Mouse (Mus musculus) stomach, postnatal 0 days (tissue): ENCODE measurements around the gene Pirt. TPM values are rescaled to one million over a fixed set of nuclear protein-coding genes. Genes with fewer than 3 reads are reported as not detected.
A peak's percentile ranks its signal among the peaks of the same experiment; 100 is the strongest.

Experiments used
- ATAC-seq: fragments of 200-750 bp; cut with Nextera tagmentation; 2 replicates; pipeline ENCODE4 v1.8.0; 2017; ENCODE audit not compliant: low FRiP score, low TSS enrichment
- DNase-seq: peaks from one replicate; pipeline ENCODE4 v3.0.0-alpha.2; 2016; ENCODE audit warnings: low spot score
- H3K27ac ChIP-seq: fragments of 300-500 bp; sonication (generic); replicated peaks from 2 replicates; pipeline ENCODE4 v1.5.1; 2014; ENCODE audit warnings: mild to moderate bottlenecking, control low read depth
- H3K27me3 ChIP-seq: fragments of 300-500 bp; sonication (generic); 2 replicates; pipeline ENCODE4 v1.6.1; 2014; ENCODE audit warnings: low read length; ENCODE audit not compliant: control insufficient read depth, insufficient read depth
- H3K36me3 ChIP-seq: fragments of 300-500 bp; sonication (generic); 2 replicates; pipeline ENCODE4 v1.6.1; 2014; ENCODE audit warnings: low read length, mixed read lengths; ENCODE audit not compliant: control insufficient read depth, insufficient read depth
- H3K4me1 ChIP-seq: fragments of 300-500 bp; sonication (generic); replicated peaks from 2 replicates; pipeline ENCODE4 v1.6.1; 2014; ENCODE audit warnings: antibody characterized with exemption; ENCODE audit not compliant: control insufficient read depth, insufficient read depth
- H3K4me2 ChIP-seq: fragments of 300-500 bp; sonication (generic); replicated peaks from 2 replicates; pipeline ENCODE4 v1.6.1; 2014; ENCODE audit warnings: low read depth, mild to moderate bottlenecking, control low read depth, moderate library complexity
- H3K4me3 ChIP-seq: fragments of 300-500 bp; sonication (generic); 2 replicates; pipeline ENCODE4 v1.5.1; 2014; ENCODE audit warnings: low read depth, low read length, control low read depth
- H3K9ac ChIP-seq: fragments of 300-500 bp; sonication (generic); 2 replicates; pipeline ENCODE4 v1.6.1; 2014; ENCODE audit warnings: mild to moderate bottlenecking, low read length, control low read depth, mixed read lengths
- H3K9me3 ChIP-seq: fragments of 300-500 bp; sonication (generic); 2 replicates; pipeline ENCODE4 v1.6.1; 2016; ENCODE audit warnings: low read length; ENCODE audit not compliant: control insufficient read depth
- CTCF ChIP-seq: IDR thresholded peaks from 2 replicates; pipeline ENCODE4 v1.5.1; 2016; ENCODE audit warnings: antibody characterized with exemption, low read depth, mild to moderate bottlenecking, moderate library complexity
- EP300 ChIP-seq: optimal IDR thresholded peaks from 2 replicates; pipeline ENCODE3; 2016; ENCODE audit warnings: antibody characterized with exemption
- WGBS: fragments of 180-500 bp; shearing (Covaris S2); extraction: QIAGEN DNeasy Blood & Tissue Kit; methylation state at CpG from one replicate; pipeline ENCODE4 v1.1.7; 2014; 5-methylcytosine and 5-hydroxymethylcytosine counted together
- polyA plus RNA-seq: library from polyadenylated mRNA; unstranded; fragments of >200 nt; fragmentation: Nextera tagmentation; extraction: Ambion mirVana; gene quantifications from 2 replicates; pipeline ENCODE4 v1.2.1, GENCODE M21; 2015

The Pirt gene
- polyA plus RNA-seq, 1 experiment from 2014 or later: 5.6 TPM

DNA sequence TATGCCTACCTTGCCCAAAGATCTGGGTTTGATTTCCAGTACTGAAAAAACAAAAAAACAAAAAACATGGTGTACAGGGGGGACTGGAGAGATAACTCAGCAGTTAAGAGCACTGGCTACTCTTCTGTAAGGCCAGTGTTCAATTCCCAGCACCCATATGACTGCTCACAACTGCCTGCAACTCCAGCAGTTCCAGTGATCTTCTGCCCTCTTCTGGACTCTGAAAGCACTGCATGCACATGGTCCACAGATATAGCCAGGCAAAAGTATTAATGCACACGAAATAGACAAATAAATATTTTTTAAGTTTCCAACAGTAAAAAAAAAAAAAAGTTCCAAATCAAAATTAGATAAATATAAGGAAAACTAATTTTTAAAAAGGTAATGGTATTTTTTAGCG lies 13.0 kb upstream of the Pirt start:
- TF ChIP-seq EP300: no peak
- TF ChIP-seq CTCF: 0 out of 2 replicates have a peak, but pooled peaks have one; percentile 23
- Histone ChIP-seq H3K36me3 (no peaks in the 10 kb centered on the region), H3K9ac (no peak overlapping the region), H3K4me2 (no peak overlapping the region), H3K27me3 (no peaks in the 10 kb centered on the region), H3K27ac (no peak overlapping the region), H3K4me3 (no peak overlapping the region), H3K9me3 (no peaks in the 10 kb centered on the region), H3K4me1 (no peaks in the 10 kb centered on the region)
- 87% methylated on average over 2 of the region's 2 CpGs for WGBS
- DNase-seq (no peak), ATAC-seq (no peak)

DNA sequence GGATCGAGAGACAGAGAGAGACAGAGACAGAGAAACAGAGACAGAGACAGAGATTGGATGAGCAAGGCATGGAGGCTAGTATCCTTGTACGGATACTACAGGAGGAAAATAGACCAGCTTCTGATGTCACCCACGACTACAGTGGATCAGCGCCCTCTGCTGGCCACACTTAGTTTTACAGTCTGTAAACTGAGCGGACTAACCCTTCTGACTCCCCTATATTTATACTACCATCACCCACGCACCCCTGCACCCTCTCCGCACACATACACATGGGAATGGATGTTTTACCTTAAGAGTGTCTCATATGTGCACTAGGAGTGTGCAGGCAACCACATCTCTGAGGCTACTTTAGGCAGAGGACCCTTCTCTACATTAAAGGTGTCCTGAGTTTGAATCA lies 12.4 kb upstream of the Pirt start:
- no peaks in the 10 kb centered on the region for H3K9me3 ChIP-seq
- no peak overlapping the region for H3K4me3 ChIP-seq
- no peaks in the 10 kb centered on the region for H3K4me1 ChIP-seq
- H3K36me3 ChIP-seq: no peaks in the 10 kb centered on the region
- ATAC-seq (no peak), DNase-seq (peak; percentile 74)
- no peak overlapping the region for H3K9ac ChIP-seq
- no peak overlapping the region for H3K4me2 ChIP-seq
- 18% methylated on average over 7 of the region's 7 CpGs for WGBS
- no peak overlapping the region for H3K27ac ChIP-seq
- no peak for TF ChIP-seq EP300
- TF ChIP-seq CTCF: peak; percentile 85
- H3K27me3 ChIP-seq: no peaks in the 10 kb centered on the region

DNA sequence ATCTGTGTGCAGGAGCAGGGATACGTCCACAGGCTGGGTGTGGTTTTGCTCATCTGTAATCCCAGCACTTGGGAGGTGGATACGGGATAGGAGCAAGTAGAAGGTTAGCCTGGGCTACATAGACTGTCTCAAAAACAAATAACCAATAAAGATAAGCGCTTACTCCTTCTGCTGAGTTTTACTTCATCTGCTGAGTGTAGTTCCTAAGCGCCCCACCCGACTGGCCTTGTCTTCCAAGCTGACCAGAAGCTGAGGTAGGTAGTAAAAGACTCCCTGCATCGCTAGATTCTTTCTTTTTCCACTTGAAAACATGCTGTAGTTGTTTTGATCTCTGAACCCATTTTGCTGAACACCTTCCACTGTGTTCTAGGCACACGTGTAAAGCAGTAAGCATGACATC lies 9.0 kb upstream of the Pirt start:
- Histone ChIP-seq H3K4me3 (no peak overlapping the region), H3K4me1 (no peaks in the 10 kb centered on the region; the same call in 1 of the 2 replicates), H3K27ac (no peak overlapping the region), H3K36me3 (no peaks in the 10 kb centered on the region), H3K27me3 (no peaks in the 10 kb centered on the region), H3K4me2 (no peak overlapping the region), H3K9me3 (no peaks in the 10 kb centered on the region), H3K9ac (no peak overlapping the region)
- DNase-seq (no peak), ATAC-seq (no peak)
- TF ChIP-seq EP300 (no peak), CTCF (no peak)
- WGBS: 89% methylated on average over 7 of the region's 7 CpGs

DNA sequence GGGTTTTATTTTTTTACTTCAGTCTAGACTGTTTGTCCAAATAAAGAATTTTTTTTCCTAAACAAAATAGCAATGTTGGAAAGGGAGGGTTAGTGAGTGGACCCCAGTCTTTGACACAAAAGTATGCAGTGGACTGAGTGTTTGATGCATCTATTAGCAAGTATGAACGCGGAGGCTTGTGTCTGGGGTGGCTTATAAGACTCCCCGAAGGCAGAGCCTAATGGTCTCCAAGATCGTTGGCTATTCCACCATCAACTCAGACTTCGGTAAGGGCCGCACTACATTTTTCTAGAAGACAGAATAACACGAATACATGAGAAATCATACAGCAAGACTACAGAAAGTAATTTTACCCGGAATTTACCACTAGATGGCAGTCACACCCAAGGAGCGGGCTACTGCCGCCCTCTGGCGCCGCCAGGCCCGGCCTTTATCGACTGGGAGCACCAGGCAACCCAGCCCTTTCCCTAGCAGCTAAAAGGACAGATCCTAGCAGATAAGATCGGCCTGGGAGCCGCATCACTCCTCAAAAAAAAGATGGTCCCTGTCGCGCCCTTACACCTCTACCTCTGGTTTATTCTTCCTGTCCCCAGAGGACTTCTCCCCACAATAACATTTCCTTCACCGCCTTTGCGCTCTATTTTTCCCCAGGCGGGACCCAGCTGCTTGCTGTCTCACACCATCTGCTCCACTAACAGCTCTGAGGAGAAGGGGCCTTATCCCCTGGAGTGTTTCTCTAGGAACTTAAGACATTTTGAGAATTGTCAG lies 6.0 kb upstream of the Pirt start:
- no peaks in the 10 kb centered on the region for H3K27me3 ChIP-seq
- no peaks in the 10 kb centered on the region for H3K9me3 ChIP-seq
- peak overlapping the region; percentile 37 for H3K4me2 ChIP-seq
- no peak overlapping the region for H3K9ac ChIP-seq
- no peaks in the 10 kb centered on the region for H3K36me3 ChIP-seq
- H3K4me3 ChIP-seq: no peak overlapping the region
- no peak overlapping the region for H3K27ac ChIP-seq
- peak; percentile 82 for DNase-seq
- H3K4me1 ChIP-seq: no peaks in the 10 kb centered on the region; the same call in 1 of the 2 replicates
- WGBS: 13% methylated on average over 21 of the region's 21 CpGs
- peak; percentile 76 for ATAC-seq
- TF ChIP-seq EP300: no peak
- peak; percentile 97 for TF ChIP-seq CTCF

DNA sequence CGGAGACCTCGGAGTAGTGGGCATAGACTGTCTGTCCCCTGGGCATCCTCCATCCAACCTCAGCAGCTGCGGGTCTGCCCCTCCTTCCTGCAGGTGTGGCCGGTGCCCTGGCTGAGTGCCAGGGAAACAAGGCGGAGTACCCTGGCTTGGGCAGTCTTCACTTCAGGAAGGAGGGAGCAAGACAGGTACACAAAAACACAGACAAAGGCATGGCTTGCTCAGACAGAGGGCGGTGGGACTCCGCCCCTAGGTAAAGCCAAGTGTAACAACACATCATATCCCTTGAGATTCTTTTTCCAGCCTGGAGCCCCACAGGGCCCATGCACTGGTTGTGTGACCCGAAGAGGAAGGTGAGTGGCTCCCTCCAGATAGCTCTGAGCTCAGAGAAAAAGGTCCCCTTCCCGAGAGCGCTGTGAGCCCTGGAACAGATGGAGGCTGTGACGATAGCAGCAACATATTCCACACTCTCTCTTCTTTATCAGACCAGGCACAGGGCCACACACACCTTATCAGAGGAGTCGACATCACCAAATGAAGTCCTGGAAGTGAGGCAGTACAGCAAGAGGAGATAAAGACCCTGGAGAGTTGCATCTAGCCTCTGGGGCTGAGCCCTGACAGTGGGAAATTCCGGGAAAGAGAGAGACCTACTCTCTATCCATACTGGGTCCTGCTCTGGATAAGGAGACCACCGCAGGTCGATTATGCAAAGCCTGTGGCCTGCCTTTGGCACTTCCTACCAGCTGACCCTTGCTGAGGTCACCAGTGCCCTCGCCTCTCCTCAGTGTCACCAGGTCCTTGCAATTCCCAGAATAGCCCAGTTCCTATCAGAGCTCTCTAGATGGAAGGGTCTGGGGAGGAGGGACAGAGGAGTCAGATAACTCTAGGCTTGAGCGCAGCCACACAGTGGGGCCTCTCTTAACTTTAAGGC lies 1.0 kb downstream of the Pirt start:
- H3K4me1 ChIP-seq: no peaks in the 10 kb centered on the region
- WGBS: 38% methylated on average over 15 of the region's 17 CpGs
- DNase-seq: peak; percentile 86
- no peak overlapping the region for H3K9ac ChIP-seq
- no peaks in the 10 kb centered on the region for H3K36me3 ChIP-seq
- H3K4me3 ChIP-seq: no peak overlapping the region
- no peaks in the 10 kb centered on the region for H3K9me3 ChIP-seq
- peak overlapping the region; percentile 2; the same call in 1 of the 2 replicates for H3K4me2 ChIP-seq
- TF ChIP-seq CTCF: no peak; the same call in 1 of the 2 replicates
- ATAC-seq: peak; percentile 86
- H3K27ac ChIP-seq: peak overlapping the region; percentile 56
- H3K27me3 ChIP-seq: no peaks in the 10 kb centered on the region
